Mouse (Mus musculus): ENCODE results near the gene Ccnd2. TPM values are rescaled to one million over a fixed set of nuclear protein-coding genes. Genes with fewer than 3 reads are reported as not detected.

Ccnd2 gene
- total and polyA plus RNA-seq, 2 experiments from 2014 or later: 31.1 to 383 TPM

DNA sequence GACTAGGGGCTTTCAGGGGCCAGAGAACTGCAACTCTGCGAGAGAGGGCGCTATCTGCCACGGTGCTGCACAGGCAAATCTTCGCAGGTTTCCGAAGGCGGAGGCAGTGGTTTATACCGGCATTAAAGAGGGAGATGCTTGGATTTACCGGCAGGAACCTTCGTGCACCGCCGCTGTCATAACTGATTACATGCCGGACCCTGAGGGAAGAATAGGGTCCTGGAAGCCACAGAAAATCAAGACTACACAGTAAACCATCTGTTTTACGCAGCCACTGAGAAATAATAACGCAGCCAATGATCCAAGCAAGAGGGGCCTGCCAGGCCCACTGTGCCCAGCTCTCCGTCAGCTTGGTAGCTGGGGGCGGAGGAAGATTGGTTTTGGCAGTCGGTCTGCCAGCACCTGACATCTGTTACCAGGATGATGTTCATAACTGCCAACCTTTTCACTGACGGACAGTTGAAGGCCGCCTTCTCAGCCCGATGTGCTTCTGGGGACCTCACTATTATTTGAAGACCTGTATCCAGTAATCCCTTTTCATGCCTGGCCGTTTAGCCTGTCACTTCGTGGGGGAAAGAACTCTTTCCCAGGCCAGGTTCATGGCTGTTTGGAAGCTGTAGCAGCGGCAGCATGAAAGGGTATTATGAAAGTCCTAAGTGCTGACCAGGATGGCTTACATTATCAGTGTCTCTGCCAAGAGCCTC, 37.1 kb downstream of the Ccnd2 start:
- 69% methylated on average over 23 of the region's 23 CpGs for WGBS
- Histone ChIP-seq H3K27me3 (ENCODE audit: control insufficient read depth, insufficient read depth, low read length) (no peaks in the 10 kb centered on the region), H3K4me2 (ENCODE audit: low read depth, low read length) (no peak overlapping the region), H3K4me1 (ENCODE audit: control insufficient read depth, insufficient read depth) (peaks cover 3% of the 10 kb centered on the region; the same call in 1 of the 2 replicates), H3K4me3 (ENCODE audit: low read depth, low read length) (no peak overlapping the region), H3K27ac (ENCODE audit: low read depth) (no peak overlapping the region), H3K9me3 (replicated peaks; ENCODE audit: control insufficient read depth, low read length) (no peaks in the 10 kb centered on the region), H3K9ac (replicated peaks; ENCODE audit: low read depth, low read length) (no peak overlapping the region), H3K36me3 (replicated peaks; ENCODE audit: control insufficient read depth, insufficient read depth, low read length) (no peaks in the 10 kb centered on the region)
- DNase-seq (ENCODE audit: low spot score): no peak
- TF ChIP-seq CTCF (IDR thresholded peaks at IDR 0.05; ENCODE audit: low read depth): no peak
- TF ChIP-seq EP300 (IDR thresholded peaks at IDR 0.05; ENCODE audit: low read depth): no peak
- no peak for ATAC-seq (ENCODE audit: insufficient read depth, low read depth)

DNA sequence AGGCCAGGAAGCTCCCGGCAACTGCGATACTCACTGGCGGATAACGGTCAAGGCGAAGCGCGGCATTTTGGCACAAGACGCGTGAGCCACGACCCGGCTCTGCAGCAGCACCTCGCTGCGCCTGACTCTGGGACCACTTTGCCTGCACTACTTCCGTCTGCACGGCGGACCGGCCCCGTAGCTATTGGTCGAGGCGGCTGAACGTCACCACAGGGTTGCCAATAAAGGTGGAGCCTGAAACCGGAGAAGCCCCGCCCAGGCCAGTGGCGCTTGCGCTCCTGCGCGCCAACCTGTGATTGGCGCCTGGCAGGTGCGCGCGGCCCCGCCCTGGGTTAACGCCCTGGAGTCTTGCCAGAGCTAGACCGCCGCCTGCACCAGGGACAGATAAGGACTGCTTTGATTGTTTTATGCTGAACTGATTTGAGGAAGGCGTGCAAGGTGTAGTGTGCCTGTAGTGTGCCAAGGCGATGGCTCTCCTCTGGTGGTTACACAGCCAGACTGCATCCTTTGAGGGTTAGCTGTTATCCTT, 42.5 kb downstream of the Ccnd2 start, which contains the start of gene Tigar:
Tigar (minus strand) TSS at position 156 of the 529 bp plus-strand sequence.
- under 1% methylated on average over 37 of the region's 37 CpGs for WGBS
- peak within 1 kb of the TSS; percentile 66 for H3K4me3 ChIP-seq (ENCODE audit: low read depth, low read length)
- H3K9ac ChIP-seq (replicated peaks; ENCODE audit: low read depth, low read length): peak within 1 kb of the TSS; percentile 37
- ATAC-seq (ENCODE audit: insufficient read depth, low read depth): peak; percentile 99
- peak within 1 kb of the TSS; percentile 87 for H3K4me2 ChIP-seq (ENCODE audit: low read depth, low read length)
- H3K36me3 ChIP-seq (replicated peaks; ENCODE audit: control insufficient read depth, insufficient read depth, low read length): no peaks in the 10 kb centered on the region
- no peaks in the 10 kb centered on the region for H3K27me3 ChIP-seq (ENCODE audit: control insufficient read depth, insufficient read depth, low read length)
- peak within 1 kb of the TSS; percentile 76 for H3K27ac ChIP-seq (ENCODE audit: low read depth)
- no peaks in the 10 kb centered on the region for H3K9me3 ChIP-seq (replicated peaks; ENCODE audit: control insufficient read depth, low read length)
- peak; percentile 93 for DNase-seq (ENCODE audit: low spot score)
- peaks cover 20% of the 10 kb centered on the region for H3K4me1 ChIP-seq (ENCODE audit: control insufficient read depth, insufficient read depth)
- no peak for TF ChIP-seq EP300 (IDR thresholded peaks at IDR 0.05; ENCODE audit: low read depth)
- no peak for TF ChIP-seq CTCF (IDR thresholded peaks at IDR 0.05; ENCODE audit: low read depth)

DNA sequence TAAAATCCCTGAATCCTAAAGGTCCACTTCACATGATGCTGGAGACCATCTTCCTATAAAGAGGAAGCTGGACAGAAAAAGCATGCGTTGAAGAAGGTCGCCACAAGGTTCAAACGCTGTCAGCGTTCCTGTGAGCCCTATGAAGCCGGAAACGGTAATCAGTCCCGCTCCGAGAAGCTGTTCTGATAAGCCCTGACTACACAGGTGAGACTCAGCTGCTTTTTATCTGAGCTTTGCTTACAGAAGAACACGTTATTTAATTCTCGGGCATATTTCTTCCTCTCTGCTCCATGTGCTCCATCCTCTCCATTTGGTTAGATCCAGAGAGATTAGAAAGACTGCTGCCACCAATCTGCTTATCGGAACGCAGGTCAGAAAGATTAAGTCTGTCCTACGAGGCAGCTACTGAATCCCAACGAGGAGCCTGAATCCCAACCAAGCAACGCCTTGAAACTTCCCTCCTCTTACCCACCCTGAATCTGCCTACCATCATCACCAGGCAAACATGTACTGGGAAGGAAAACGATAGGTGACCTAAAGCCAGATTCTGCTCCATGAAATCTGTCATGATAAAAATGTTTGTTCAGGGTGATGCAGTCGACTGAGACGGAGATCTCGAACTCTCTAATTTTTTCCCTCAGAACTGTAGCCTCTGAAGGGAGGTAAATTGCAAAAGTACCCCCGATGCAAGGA, 43.5 kb downstream of the Ccnd2 start:
- 8% methylated on average over 20 of the region's 20 CpGs for WGBS
- Histone ChIP-seq H3K27me3 (ENCODE audit: control insufficient read depth, insufficient read depth, low read length) (no peaks in the 10 kb centered on the region), H3K9me3 (replicated peaks; ENCODE audit: control insufficient read depth, low read length) (no peaks in the 10 kb centered on the region), H3K9ac (replicated peaks; ENCODE audit: low read depth, low read length) (peak overlapping the region; percentile 37), H3K4me2 (ENCODE audit: low read depth, low read length) (peak overlapping the region; percentile 87), H3K27ac (ENCODE audit: low read depth) (peak overlapping the region; percentile 76; the same call in 1 of the 2 replicates), H3K4me1 (ENCODE audit: control insufficient read depth, insufficient read depth) (peaks cover 20% of the 10 kb centered on the region), H3K36me3 (replicated peaks; ENCODE audit: control insufficient read depth, insufficient read depth, low read length) (peaks cover 2% of the 10 kb centered on the region; the same call in 1 of the 2 replicates), H3K4me3 (ENCODE audit: low read depth, low read length) (peak overlapping the region; percentile 66)
- no peak for TF ChIP-seq CTCF (IDR thresholded peaks at IDR 0.05; ENCODE audit: low read depth)
- TF ChIP-seq EP300 (IDR thresholded peaks at IDR 0.05; ENCODE audit: low read depth): no peak
- ATAC-seq (ENCODE audit: insufficient read depth, low read depth) (no peak), DNase-seq (ENCODE audit: low spot score) (no peak)

DNA sequence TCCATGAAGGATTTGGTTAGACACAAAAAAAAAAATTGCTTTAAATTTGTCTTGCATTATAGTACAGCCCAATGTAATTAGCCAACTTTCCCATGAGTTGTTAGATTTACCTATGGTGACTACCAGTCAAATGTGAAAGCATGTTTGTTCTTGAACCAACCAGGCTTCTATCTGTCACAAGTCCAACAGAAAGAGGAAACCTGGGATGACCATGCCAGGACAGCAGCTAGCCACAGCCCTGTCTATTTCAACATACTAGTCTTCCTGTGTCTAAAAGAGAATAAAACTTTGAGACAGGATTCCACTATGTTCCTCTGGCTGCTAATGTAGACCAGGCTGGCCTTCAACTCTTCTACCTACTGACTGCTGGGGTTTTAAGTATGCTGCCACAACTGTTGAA, 44.6 kb downstream of the Ccnd2 start:
- H3K4me1 ChIP-seq (ENCODE audit: control insufficient read depth, insufficient read depth): peaks cover 20% of the 10 kb centered on the region
- no peaks in the 10 kb centered on the region for H3K9me3 ChIP-seq (replicated peaks; ENCODE audit: control insufficient read depth, low read length)
- no peak overlapping the region for H3K4me3 ChIP-seq (ENCODE audit: low read depth, low read length)
- DNase-seq (ENCODE audit: low spot score) (no peak), ATAC-seq (ENCODE audit: insufficient read depth, low read depth) (no peak)
- H3K9ac ChIP-seq (replicated peaks; ENCODE audit: low read depth, low read length): no peak overlapping the region
- no peak overlapping the region for H3K27ac ChIP-seq (ENCODE audit: low read depth)
- H3K27me3 ChIP-seq (ENCODE audit: control insufficient read depth, insufficient read depth, low read length): no peaks in the 10 kb centered on the region
- TF ChIP-seq CTCF (IDR thresholded peaks at IDR 0.05; ENCODE audit: low read depth): no peak
- TF ChIP-seq EP300 (IDR thresholded peaks at IDR 0.05; ENCODE audit: low read depth): no peak
- H3K4me2 ChIP-seq (ENCODE audit: low read depth, low read length): no peak overlapping the region
- peaks cover 4% of the 10 kb centered on the region; the same call in 1 of the 2 replicates for H3K36me3 ChIP-seq (replicated peaks; ENCODE audit: control insufficient read depth, insufficient read depth, low read length)

DNA sequence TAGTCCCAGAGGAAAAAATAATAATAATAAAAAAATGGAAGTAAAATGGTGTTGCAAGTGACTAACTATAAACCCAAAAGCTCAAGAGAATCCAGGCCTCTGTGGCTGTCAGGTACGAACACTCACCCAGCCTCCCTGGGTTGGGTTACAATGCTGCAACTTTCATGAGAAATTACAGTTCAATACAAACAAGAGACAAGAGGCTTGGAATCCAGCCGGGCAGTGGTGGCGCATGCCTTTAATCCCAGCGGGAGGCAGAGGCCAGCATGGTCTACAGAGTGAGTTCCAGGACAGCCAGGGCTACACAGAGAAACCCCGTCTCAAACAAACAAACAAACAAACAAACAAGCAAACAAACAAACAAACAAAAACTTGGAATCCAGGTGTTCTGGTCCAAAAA, 45.3 kb downstream of the Ccnd2 start:
- H3K4me3 ChIP-seq (ENCODE audit: low read depth, low read length): no peak overlapping the region
- no peak overlapping the region for H3K4me2 ChIP-seq (ENCODE audit: low read depth, low read length)
- H3K27ac ChIP-seq (ENCODE audit: low read depth): peak overlapping the region; percentile 68
- peaks cover 20% of the 10 kb centered on the region for H3K4me1 ChIP-seq (ENCODE audit: control insufficient read depth, insufficient read depth)
- ATAC-seq (ENCODE audit: insufficient read depth, low read depth) (no peak), DNase-seq (ENCODE audit: low spot score) (no peak)
- no peak for TF ChIP-seq EP300 (IDR thresholded peaks at IDR 0.05; ENCODE audit: low read depth)
- no peak for TF ChIP-seq CTCF (IDR thresholded peaks at IDR 0.05; ENCODE audit: low read depth)
- no peak overlapping the region for H3K9ac ChIP-seq (replicated peaks; ENCODE audit: low read depth, low read length)
- no peaks in the 10 kb centered on the region for H3K9me3 ChIP-seq (replicated peaks; ENCODE audit: control insufficient read depth, low read length)
- no peaks in the 10 kb centered on the region for H3K27me3 ChIP-seq (ENCODE audit: control insufficient read depth, insufficient read depth, low read length)
- 67% methylated on average over 5 of the region's 5 CpGs for WGBS
- H3K36me3 ChIP-seq (replicated peaks; ENCODE audit: control insufficient read depth, insufficient read depth, low read length): peaks cover 9% of the 10 kb centered on the region; the same call in 1 of the 2 replicates

Data from heart, postnatal 0 days (tissue).